Mouse (Mus musculus) adrenal gland, postnatal 14 days (tissue): ENCODE measurements around the gene Nfatc4. TPM values are rescaled to one million over a fixed set of nuclear protein-coding genes. Genes with fewer than 3 reads are reported as not detected.

ENCODE experiments used
- total RNA-seq: library from RNA; stranded (reverse); gene quantifications from 2 replicates; pipeline ENCODE4 v1.2.3, GENCODE M21; 2021

Nfatc4 gene
- total RNA-seq, 1 experiment from 2014 or later, result 23.8 TPM

Other genes starting within 250 kb of the Nfatc4 start
- 0.79 and 2.1 TPM in 2 replicates for gene Fitm1, start 247.5 kb upstream of the Nfatc4 start, total RNA-seq
- 316 and 330 TPM in 2 replicates for gene Psme1, start 245.0 kb upstream of the Nfatc4 start, total RNA-seq
- 37.5 and 45.2 TPM in 2 replicates for gene Emc9, start 237.8 kb upstream of the Nfatc4 start, total RNA-seq
- gene Psme2, start 232.0 kb upstream of the Nfatc4 start, total RNA-seq, result 349 and 376 TPM in 2 replicates
- gene Rnf31, start 231.4 kb upstream of the Nfatc4 start, total RNA-seq, result 24.8 and 37.7 TPM in 2 replicates
- 12.9 and 16.7 TPM in 2 replicates for gene Irf9, start 219.6 kb upstream of the Nfatc4 start, total RNA-seq
- gene Rec8, start 205.1 kb upstream of the Nfatc4 start, total RNA-seq, result 4.4 and 6.9 TPM in 2 replicates
- 78.2 and 105 TPM in 2 replicates for gene Ipo4, start 187.2 kb upstream of the Nfatc4 start, total RNA-seq
- 2.4 and 3.9 TPM in 2 replicates for gene Gm49378, start 185.2 kb upstream of the Nfatc4 start, total RNA-seq
- 68.4 and 78.5 TPM in 2 replicates for gene Tm9sf1, start 179.3 kb upstream of the Nfatc4 start, total RNA-seq
- 1.9 and 3.1 TPM in 2 replicates for gene Tssk4, start 173.0 kb upstream of the Nfatc4 start, total RNA-seq
- gene Mdp1, start 162.6 kb upstream of the Nfatc4 start, total RNA-seq, result 50.4 and 60.3 TPM in 2 replicates
- 24.0 and 25.8 TPM in 2 replicates for gene Gmpr2, start 151.2 kb upstream of the Nfatc4 start, total RNA-seq
- gene Nedd8, start 151.0 kb upstream of the Nfatc4 start, total RNA-seq, result 297 and 307 TPM in 2 replicates
- 26.1 and 27.4 TPM in 2 replicates for gene Tinf2, start 141.3 kb upstream of the Nfatc4 start, total RNA-seq
- gene Tgm1, start 109.2 kb upstream of the Nfatc4 start, total RNA-seq, result 0.74 and 2.3 TPM in 2 replicates
- 19.5 and 21.1 TPM in 2 replicates for gene Rabggta, start 100.9 kb upstream of the Nfatc4 start, total RNA-seq
- gene Dhrs1, start 77.5 kb upstream of the Nfatc4 start, total RNA-seq, result 81.5 and 93.6 TPM in 2 replicates
- gene Nop9, start 77.5 kb upstream of the Nfatc4 start, total RNA-seq, result 15.9 and 16.2 TPM in 2 replicates
- 1.7 and 22.1 TPM in 2 replicates for gene Cideb, start 64.7 kb upstream of the Nfatc4 start, total RNA-seq
- 0.11 and 0.37 TPM in 2 replicates for gene Ltb4r2, start 61.7 kb upstream of the Nfatc4 start, total RNA-seq
- 0.48 and 0.71 TPM in 2 replicates for gene Ltb4r1, start 57.2 kb upstream of the Nfatc4 start, total RNA-seq
- 14.3 and 17.3 TPM in 2 replicates for gene Adcy4, start 39.0 kb upstream of the Nfatc4 start, total RNA-seq
- gene Ripk3, start 34.3 kb upstream of the Nfatc4 start, total RNA-seq, result 5.2 and 7.8 TPM in 2 replicates
- gene Nynrin, start 30.9 kb downstream of the Nfatc4 start, total RNA-seq, result 14.1 and 18.8 TPM in 2 replicates
- gene Cbln3, start 61.2 kb downstream of the Nfatc4 start, total RNA-seq, result 0.11 and 0.34 TPM in 2 replicates
- gene Khnyn, start 61.8 kb downstream of the Nfatc4 start, total RNA-seq, result 19.2 and 23.8 TPM in 2 replicates
- 83.3 and 100 TPM in 2 replicates for gene Sdr39u1, start 77.1 kb downstream of the Nfatc4 start, total RNA-seq
- gene Cma1, start 121.5 kb downstream of the Nfatc4 start, total RNA-seq, result 4.3 and 5.9 TPM in 2 replicates
- gene Cma2, start 127.8 kb downstream of the Nfatc4 start, total RNA-seq, result 0.70 TPM in 1 of 2 replicates, not detected in the other
- not detected in 2 replicates for gene Mcpt1, start 194.8 kb downstream of the Nfatc4 start, total RNA-seq
- gene Mcpt9, start 207.4 kb downstream of the Nfatc4 start, total RNA-seq, result not detected in 2 replicates
- not detected in 2 replicates for gene Mcpt2, start 218.9 kb downstream of the Nfatc4 start, total RNA-seq
- gene Mcpt4, start 239.2 kb downstream of the Nfatc4 start, total RNA-seq, result 2.7 and 3.3 TPM in 2 replicates